Mouse (Mus musculus): ENCODE data around the gene Rere.

The Rere gene

GRCm38 (mm10) chr4:150281018-150281761 is at the start of gene Rere:
TSS of gene Rere (plus strand) at chr4:150281646.
- in situ Hi-C loops (cut with MboI, MseI): no loop called here

GRCm38 (mm10) chr4:150231871-150232270 is 49.6 kb upstream of the Rere start:
- in situ Hi-C loops (cut with MboI, MseI): loop anchor here in 1 of 2 experiments (10.0 to 25.0 kb wide), 2 partner anchors 683 to 1755 kb away; partner anchors contain the start of genes Park7, Phf13, Thap3 and Tnfrsf9

GRCm38 (mm10) chr4:150234599-150235327 is 46.7 kb upstream of the Rere start:
- in situ Hi-C loops (cut with MboI, MseI): loop anchor here in 1 of 2 experiments (10.0 to 25.0 kb wide), 2 partner anchors 680 to 1753 kb away; partner anchors contain the start of genes Park7, Phf13, Thap3 and Tnfrsf9

- in situ Hi-C loops (cut with MboI, MseI): loop anchor here in 1 of 2 experiments (10.0 to 25.0 kb wide), 2 partner anchors 679 to 1752 kb away; partner anchors contain the start of genes Park7, Phf13, Thap3 and Tnfrsf9
Observed at GRCm38 (mm10) chr4:150235585-150235984, 45.9 kb upstream of the Rere start.

GRCm38 (mm10) chr4:150236031-150236430 is 45.4 kb upstream of the Rere start:
- in situ Hi-C loops (cut with MboI, MseI): loop anchor here in 1 of 2 experiments (10.0 to 25.0 kb wide), 2 partner anchors 679 to 1751 kb away; partner anchors contain the start of genes Park7, Phf13, Thap3 and Tnfrsf9

GRCm38 (mm10) chr4:150236521-150237481 is 44.6 kb upstream of the Rere start, which contains the start of gene Eno1:
TSS of gene Eno1 (plus strand) at chr4:150236721.
- in situ Hi-C loops (cut with MboI, MseI): loop anchor here in 1 of 2 experiments (10.0 to 25.0 kb wide), 2 partner anchors 678 to 1750 kb away; partner anchors contain the start of genes Park7, Phf13, Thap3 and Tnfrsf9

GRCm38 (mm10) chr4:150237636-150238361 is 43.6 kb upstream of the Rere start:
- in situ Hi-C loops (cut with MboI, MseI): loop anchor here in 1 of 2 experiments (10.0 to 25.0 kb wide), 2 partner anchors 677 to 1750 kb away; partner anchors contain the start of genes Park7, Phf13, Thap3 and Tnfrsf9

GRCm38 (mm10) chr4:150238433-150239086 is 42.9 kb upstream of the Rere start:
- in situ Hi-C loops (cut with MboI, MseI): loop anchor here in 1 of 2 experiments (10.0 to 25.0 kb wide), 2 partner anchors 676 to 1749 kb away; partner anchors contain the start of genes Park7, Phf13, Thap3 and Tnfrsf9

- in situ Hi-C loops (cut with MboI, MseI): loop anchor here in 1 of 2 experiments (10.0 to 25.0 kb wide), 2 partner anchors 676 to 1748 kb away; partner anchors contain the start of genes Park7, Phf13, Thap3 and Tnfrsf9
Observed at GRCm38 (mm10) chr4:150239087-150239480, 42.4 kb upstream of the Rere start.

- in situ Hi-C loops (cut with MboI, MseI): loop anchor here in 1 of 2 experiments (10.0 to 25.0 kb wide), 2 partner anchors 675 to 1748 kb away; partner anchors contain the start of genes Park7, Phf13, Thap3 and Tnfrsf9
Observed at GRCm38 (mm10) chr4:150239503-150239902, 41.9 kb upstream of the Rere start.

GRCm38 (mm10) chr4:150239951-150240368 is 41.5 kb upstream of the Rere start:
- in situ Hi-C loops (cut with MboI, MseI): loop anchor here in 1 of 2 experiments (10.0 to 25.0 kb wide), 2 partner anchors 675 to 1747 kb away; partner anchors contain the start of genes Park7, Phf13, Thap3 and Tnfrsf9

GRCm38 (mm10) chr4:150240381-150240886 is 41.0 kb upstream of the Rere start:
- in situ Hi-C loops (cut with MboI, MseI): loop anchor here in 1 of 2 experiments (25.0 kb wide), 1 partner anchor 1747 kb away; the partner anchor contains the start of genes Phf13 and Thap3

GRCm38 (mm10) chr4:150241708-150242107 is 39.7 kb upstream of the Rere start:
- in situ Hi-C loops (cut with MboI, MseI): loop anchor here in 1 of 2 experiments (25.0 kb wide), 1 partner anchor 1746 kb away; the partner anchor contains the start of genes Phf13 and Thap3

GRCm38 (mm10) chr4:150242745-150243144 is 38.7 kb upstream of the Rere start:
- in situ Hi-C loops (cut with MboI, MseI): loop anchor here in 1 of 2 experiments (25.0 kb wide), 1 partner anchor 1745 kb away; the partner anchor contains the start of genes Phf13 and Thap3

GRCm38 (mm10) chr4:150245876-150246275 is 35.6 kb upstream of the Rere start:
- in situ Hi-C loops (cut with MboI, MseI): loop anchor here in 1 of 2 experiments (25.0 kb wide), 1 partner anchor 1741 kb away; the partner anchor contains the start of genes Phf13 and Thap3

GRCm38 (mm10) chr4:150248009-150248408 is 33.4 kb upstream of the Rere start:
- in situ Hi-C loops (cut with MboI, MseI): loop anchor here in 1 of 2 experiments (25.0 kb wide), 1 partner anchor 1739 kb away; the partner anchor contains the start of genes Phf13 and Thap3

GRCm38 (mm10) chr4:150248917-150249316 is 32.5 kb upstream of the Rere start:
- in situ Hi-C loops (cut with MboI, MseI): loop anchor here in 1 of 2 experiments (25.0 kb wide), 1 partner anchor 1738 kb away; the partner anchor contains the start of genes Phf13 and Thap3
